Mouse (Mus musculus): ENCODE measurements at regions not wholly inside any gene's neighbourhood (a gene's known extent, or its start where the extent isn't known, plus 50 kb on each side); places are given as distances from the start of the nearest gene placed in this dataset.

DNA sequence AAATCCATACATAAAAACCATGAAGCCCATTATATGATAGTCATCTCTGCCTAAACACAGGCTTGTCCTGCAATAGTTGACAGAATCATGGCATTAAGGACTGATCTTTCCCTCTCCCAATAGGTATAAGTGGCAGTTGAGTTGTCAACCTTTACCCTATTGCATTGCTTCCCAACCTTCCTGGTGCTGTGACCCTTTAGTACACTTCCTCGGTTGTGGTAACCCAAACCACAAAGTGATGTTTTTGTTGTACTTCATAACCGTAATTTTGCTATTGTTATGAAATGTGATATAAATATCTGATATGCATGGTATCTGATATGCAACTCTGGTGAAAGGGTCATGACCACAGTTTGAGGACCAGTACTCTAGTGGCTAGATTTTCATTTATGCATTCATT, 61.4 kb downstream of the Gm4340 start:
- no peak for DNase-seq (ENCODE audit: low spot score in 2 of 2)

- DNase-seq (ENCODE audit: low spot score in 2 of 2), result no peak
These were observed 81.0 kb downstream of the Gm4340 start for GRCm38 (mm10) chr10:104274841-104275240.

- DNase-seq (ENCODE audit: low spot score in 2 of 2), result peak; percentile 9 to 68
These were observed 105.3 kb downstream of the Gm4340 start for GRCm38 (mm10) chr10:104299146-104299545.

Small RNAs in the stretch of these regions (microRNA-seq; reads per million reads assigned to microRNA genes)
- gene Mir6411, result 0 reads per million in 2 experiments

Measured in layer of hippocampus, adult 18-20 months (tissue).